16 mouse cellular contexts compared by ENCODE assay signal in the genomic region with DNA sequence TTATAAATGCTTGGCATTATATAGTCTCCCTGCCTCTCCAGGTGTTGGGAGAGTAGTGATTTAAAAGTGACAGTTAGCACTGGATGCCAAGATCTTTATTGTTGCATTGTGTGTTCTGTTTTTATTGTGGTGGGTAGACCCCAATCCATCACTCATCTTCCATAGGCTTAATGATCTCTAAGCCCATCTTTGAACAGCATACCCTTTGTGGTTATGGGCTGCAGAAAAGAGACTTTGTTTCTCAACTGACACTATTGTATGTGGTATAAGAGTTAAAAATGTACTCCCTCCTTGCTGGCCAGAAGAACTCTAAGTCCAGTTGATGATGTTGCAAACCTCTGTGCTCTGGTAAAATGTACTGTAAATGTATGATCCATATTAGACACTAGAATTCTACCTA.
"Had no signal": no experiment of that assay in that cellular context is flagged by ENCODE, and none has a peak within 500 bp of the region (broad histone marks: within the 10 kb centered on the region; RNA-seq: fewer than 3 reads in every experiment).

No protein-coding gene starts in this region.

- H3K4me2 ChIP-seq: neural tube, embryonic 13.5 days; neural tube, embryonic 15.5 days; stomach, embryonic 15.5 days had no signal

- H3K9me3 ChIP-seq: neural tube, embryonic 13.5 days; neural tube, embryonic 15.5 days; stomach, embryonic 15.5 days had no signal

- H3K9ac ChIP-seq: neural tube, embryonic 13.5 days; neural tube, embryonic 15.5 days; stomach, embryonic 15.5 days had no signal

- DNase-seq: retina, postnatal 1 day; right cerebral cortex, adult 18-20 months; right cerebral cortex, postnatal 14 days; right cerebral cortex, postnatal 25 days; right cerebral cortex, postnatal 4 days; spleen, adult 18-20 months; thymus, adult 18-20 months; thymus, adult 2 months; thymus, postnatal 14 days; thymus, postnatal 25 days; thymus, postnatal 36 days; thymus, postnatal 4 days had no signal

- H3K4me3 ChIP-seq: neural tube, embryonic 13.5 days; neural tube, embryonic 15.5 days; stomach, embryonic 15.5 days had no signal

- H3K27me3 ChIP-seq: neural tube, embryonic 13.5 days; neural tube, embryonic 15.5 days; stomach, embryonic 15.5 days had no signal

- H3K36me3 ChIP-seq: neural tube, embryonic 13.5 days; neural tube, embryonic 15.5 days; stomach, embryonic 15.5 days had no signal

- H3K27ac ChIP-seq: neural tube, embryonic 13.5 days; neural tube, embryonic 15.5 days; stomach, embryonic 15.5 days; stomach, postnatal 0 days had no signal

- H3K4me1 ChIP-seq: neural tube, embryonic 13.5 days; neural tube, embryonic 15.5 days; stomach, embryonic 15.5 days had no signal
